Comparison of ENCODE assay signal across 16 mouse cellular contexts in the genomic region with DNA sequence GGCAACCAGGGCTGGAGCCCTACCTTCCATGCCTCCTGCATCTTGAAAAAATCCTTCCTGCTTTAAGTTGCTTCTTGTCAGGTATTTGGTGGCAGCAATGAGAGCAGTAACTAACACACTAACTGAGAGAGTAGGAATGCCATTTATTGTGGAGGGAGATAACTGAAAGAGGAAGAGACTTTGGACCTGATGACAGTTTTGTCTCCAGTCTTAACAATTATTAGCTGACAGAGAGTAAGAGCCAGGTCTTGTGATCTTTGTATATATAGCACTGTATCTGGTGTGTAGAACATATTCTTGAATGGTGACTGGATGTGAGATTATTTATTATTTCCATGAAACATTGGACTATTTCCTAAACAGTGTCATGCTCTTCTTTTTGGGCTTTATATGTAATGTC.
"Had no signal": no experiment of that assay in that cellular context is flagged by ENCODE, and none has a peak within 500 bp of the region (broad histone marks: within the 10 kb centered on the region; RNA-seq: fewer than 3 reads in every experiment).

No protein-coding gene starts in this region.

- H3K4me2 ChIP-seq: lung, embryonic 15.5 days; midbrain, embryonic 11.5 days; midbrain, embryonic 13.5 days; midbrain, embryonic 15.5 days; neural tube, embryonic 12.5 days had no signal

- H3K27me3 ChIP-seq: lung, embryonic 15.5 days; megakaryocyte, embryonic 14.5 days; midbrain, embryonic 13.5 days; midbrain, embryonic 15.5 days; neural tube, embryonic 12.5 days had no signal

- DNase-seq: lung, adult 2 months; lung, postnatal 14 days; lung, postnatal 36 days; right cerebral cortex, postnatal 14 days; spleen, adult 18-20 months; thymus, adult 18-20 months; thymus, postnatal 14 days; thymus, postnatal 36 days had no signal

- H3K9me3 ChIP-seq: lung, embryonic 15.5 days; megakaryocyte, embryonic 14.5 days; midbrain, embryonic 13.5 days; midbrain, embryonic 15.5 days; neural tube, embryonic 12.5 days had no signal

- H3K9ac ChIP-seq: lung, embryonic 15.5 days; midbrain, embryonic 13.5 days; midbrain, embryonic 15.5 days; neural tube, embryonic 12.5 days had no signal

- ATAC-seq: lung, postnatal 0 days; midbrain, embryonic 13.5 days; midbrain, embryonic 15.5 days had no signal

- H3K36me3 ChIP-seq: lung, embryonic 15.5 days; midbrain, embryonic 13.5 days; midbrain, embryonic 15.5 days; neural tube, embryonic 12.5 days had no signal

- H3K4me3 ChIP-seq: lung, embryonic 15.5 days; megakaryocyte, embryonic 14.5 days; midbrain, embryonic 13.5 days; midbrain, embryonic 15.5 days; neural tube, embryonic 12.5 days had no signal

- H3K27ac ChIP-seq: lung, embryonic 15.5 days; macrophage; midbrain, embryonic 13.5 days; midbrain, embryonic 15.5 days; neural tube, embryonic 12.5 days had no signal
